8 mouse cellular contexts compared by ENCODE assay signal in genomic region chr2:154651363-154651762, GRCm38 (mm10). TPM values are rescaled to one million over a fixed set of nuclear protein-coding genes. Genes with fewer than 3 reads are reported as not detected.
DNase-seq lines count a peak whose midpoint lies in the region; ATAC-seq and TF ChIP-seq lines count a peak whose summit lies in the region.

TSS of gene Chmp4b (plus strand) at chr2:154651705.

- H3K27me3 ChIP-seq in E14TG2a.4 (ENCODE audit: insufficient read depth, low read length): no peaks in the 10 kb centered on the region
- no peaks in the 10 kb centered on the region for H3K27me3 ChIP-seq in hindbrain, postnatal 0 days (ENCODE audit: insufficient read depth, low read length)
- no peaks in the 10 kb centered on the region for H3K27me3 ChIP-seq in limb, embryonic 11.5 days (ENCODE audit: control insufficient read depth, insufficient read depth, low read length)
- H3K27me3 ChIP-seq in midbrain, embryonic 15.5 days (replicated peaks): no peaks in the 10 kb centered on the region

- 72% methylated on average over 8 of the region's 8 CpGs for WGBS in bone marrow, adult 2 months
- 54% methylated on average over 8 of the region's 8 CpGs for WGBS in hindbrain, postnatal 0 days
- WGBS in limb, embryonic 11.5 days: 52% methylated on average over 8 of the region's 8 CpGs
- WGBS in midbrain, embryonic 15.5 days: 63% methylated on average over 8 of the region's 8 CpGs

- TF ChIP-seq POLR2A in bone marrow, adult 2 months (IDR thresholded peaks at IDR 0.05; ENCODE audit: borderline replicate concordance, control insufficient read depth, low read depth, low read length): no peak

- H3K9me3 ChIP-seq in E14TG2a.4 (ENCODE audit: low read length): no peaks in the 10 kb centered on the region
- H3K9me3 ChIP-seq in hindbrain, postnatal 0 days (ENCODE audit: low read length): no peaks in the 10 kb centered on the region
- no peaks in the 10 kb centered on the region for H3K9me3 ChIP-seq in limb, embryonic 11.5 days (ENCODE audit: control insufficient read depth, low read length)
- H3K9me3 ChIP-seq in midbrain, embryonic 15.5 days: no peaks in the 10 kb centered on the region

- H3K36me3 ChIP-seq in E14TG2a.4 (ENCODE audit: insufficient read depth, low read length): no peaks in the 10 kb centered on the region
- H3K36me3 ChIP-seq in hindbrain, postnatal 0 days (ENCODE audit: insufficient read depth, low read length): no peaks in the 10 kb centered on the region
- no peaks in the 10 kb centered on the region for H3K36me3 ChIP-seq in limb, embryonic 11.5 days (ENCODE audit: control insufficient read depth, insufficient read depth, low read length)
- no peaks in the 10 kb centered on the region for H3K36me3 ChIP-seq in midbrain, embryonic 15.5 days (replicated peaks)

- H3K9ac ChIP-seq in hindbrain, postnatal 0 days (replicated peaks; ENCODE audit: low read length): no peak within 1 kb of the TSS
- H3K9ac ChIP-seq in limb, embryonic 11.5 days (ENCODE audit: low read length): no peak within 1 kb of the TSS
- no peak within 1 kb of the TSS for H3K9ac ChIP-seq in midbrain, embryonic 15.5 days

- peak within 1 kb of the TSS; percentile 29; the same call in 1 of the 2 replicates for H3K4me3 ChIP-seq in E14TG2a.4 (replicated peaks; ENCODE audit: low read length)
- no peak within 1 kb of the TSS for H3K4me3 ChIP-seq in bone marrow, adult 2 months (replicated peaks; ENCODE audit: control insufficient read depth, low read depth, low read length)
- no peak within 1 kb of the TSS for H3K4me3 ChIP-seq in gastrocnemius, adult 2 months
- no peak within 1 kb of the TSS for H3K4me3 ChIP-seq in hindbrain, postnatal 0 days (ENCODE audit: low read length)
- H3K4me3 ChIP-seq in limb, embryonic 11.5 days (ENCODE audit: low read depth, low read length): no peak within 1 kb of the TSS
- H3K4me3 ChIP-seq in midbrain, embryonic 15.5 days: no peak within 1 kb of the TSS

- no peak within 1 kb of the TSS for H3K4me2 ChIP-seq in hindbrain, postnatal 0 days (ENCODE audit: low read depth, low read length)
- H3K4me2 ChIP-seq in limb, embryonic 11.5 days (ENCODE audit: low read depth, severe bottlenecking): no peak within 1 kb of the TSS
- no peak within 1 kb of the TSS for H3K4me2 ChIP-seq in midbrain, embryonic 15.5 days

- intact Hi-C loops in gastrocnemius, adult 2 months (cut with DNase I): no loop called here

- no peak within 1 kb of the TSS for H3K27ac ChIP-seq in bone marrow, adult 2 months (ENCODE audit: control insufficient read depth, insufficient read depth, low read depth, low read length, poor library complexity)
- no peak within 1 kb of the TSS for H3K27ac ChIP-seq in gastrocnemius, adult 2 months
- no peak within 1 kb of the TSS for H3K27ac ChIP-seq in hindbrain, postnatal 0 days
- H3K27ac ChIP-seq in limb, embryonic 11.5 days (replicated peaks; ENCODE audit: low read depth, low read length): no peak within 1 kb of the TSS
- H3K27ac ChIP-seq in midbrain, embryonic 15.5 days: no peak within 1 kb of the TSS

- no peak for ATAC-seq in hindbrain, postnatal 0 days
- ATAC-seq in limb, embryonic 11.5 days (ENCODE audit: insufficient number of reproducible peaks, low FRiP score, low TSS enrichment, low read depth): no peak
- no peak for ATAC-seq in midbrain, embryonic 15.5 days (replicated peaks)

- TF ChIP-seq CTCF in E14TG2a.4 (conservative IDR thresholded peaks at IDR 0.05; ENCODE audit: low read length): no peak
- TF ChIP-seq CTCF in bone marrow, adult 2 months (IDR thresholded peaks at IDR 0.05; ENCODE audit: control insufficient read depth, insufficient read depth, low read length): no peak
- no peak for TF ChIP-seq CTCF in gastrocnemius, adult 2 months (IDR thresholded peaks at IDR 0.05)
- no peak for TF ChIP-seq CTCF in hindbrain, postnatal 0 days (IDR thresholded peaks at IDR 0.05; ENCODE audit: low read depth)

- DNase-seq in gastrocnemius, adult 2 months: no peak
- DNase-seq in hindbrain, postnatal 0 days (ENCODE audit: low spot score): no peak
- peak; percentile 39 for DNase-seq in limb, embryonic 11.5 days (ENCODE audit: low spot score)
- DNase-seq in frontal cortex, postnatal 10 days (ENCODE audit: low spot score in 2 of 2): no peak
- DNase-seq in ovary, postnatal 36 days (ENCODE audit: low spot score): no peak

- H3K4me1 ChIP-seq in E14TG2a.4 (replicated peaks; ENCODE audit: low read depth, low read length): peaks cover 57% of the 10 kb centered on the region
- no peaks in the 10 kb centered on the region for H3K4me1 ChIP-seq in bone marrow, adult 2 months (ENCODE audit: control insufficient read depth, insufficient read depth, low read length)
- no peaks in the 10 kb centered on the region for H3K4me1 ChIP-seq in hindbrain, postnatal 0 days (ENCODE audit: insufficient read depth, low read length)
- H3K4me1 ChIP-seq in limb, embryonic 11.5 days (ENCODE audit: control insufficient read depth, insufficient read depth, low read length): no peaks in the 10 kb centered on the region
- H3K4me1 ChIP-seq in midbrain, embryonic 15.5 days: peaks cover 3% of the 10 kb centered on the region; the same call in 1 of the 2 replicates

RNA-seq across cellular contexts. Expression of gene Chmp4b, which starts in this region (rescaled TPM):
- 132 and 162 TPM in 2 replicates for polyA plus RNA-seq in bone marrow, adult 2 months (2011; ENCODE audit: insufficient read depth, insufficient read length, low replicate concordance, missing spikeins)
- 100 to 1,000 TPM; 111 to 119 TPM for total RNA-seq in gastrocnemius, adult 2 months (2021)
- 113 and 151 TPM in 2 replicates for total RNA-seq in hindbrain, postnatal 0 days (2014; rRNA removed)
- 35.9 and 36.5 TPM in 2 replicates for polyA plus RNA-seq in hindbrain, postnatal 0 days (2015; fragmentation: Nextera tagmentation; extraction: Ambion mirVana)
- 12.8 and 13.7 TPM in 2 replicates for polyA plus RNA-seq in limb, embryonic 11.5 days (2014; fragmentation: Nextera tagmentation; extraction: Ambion mirVana)
- polyA plus RNA-seq in midbrain, embryonic 15.5 days (2015; fragmentation: Nextera tagmentation; extraction: Ambion mirVana): 27.9 and 28.4 TPM in 2 replicates
